8 mouse cellular contexts compared by ENCODE assay signal in genomic region chr1:178449172-178449571, GRCm38 (mm10). TPM values are rescaled to one million over a fixed set of nuclear protein-coding genes. Genes with fewer than 3 reads are reported as not detected.
DNase-seq lines count a peak whose midpoint lies in the region; ATAC-seq and TF ChIP-seq lines count a peak whose summit lies in the region.

No protein-coding gene starts in this region.

- no peaks in the 10 kb centered on the region; the same call in 1 of the 2 replicates for H3K4me1 ChIP-seq in hindbrain, embryonic 16.5 days (ENCODE audit: control insufficient read depth, insufficient read depth, low read depth, low read length)

- no peak overlapping the region for H3K4me3 ChIP-seq in gastrocnemius, adult 2 months
- H3K4me3 ChIP-seq in hindbrain, embryonic 16.5 days (ENCODE audit: low read length) = no peak overlapping the region

- TF ChIP-seq CTCF in gastrocnemius, adult 2 months (IDR thresholded peaks at IDR 0.05) = peak; percentile 93

- H3K9me3 ChIP-seq in hindbrain, embryonic 16.5 days (ENCODE audit: control insufficient read depth, low read length) = no peaks in the 10 kb centered on the region

- 23% methylated on average over 3 of the region's 3 CpGs for WGBS in hindbrain, embryonic 16.5 days

- H3K4me2 ChIP-seq in hindbrain, embryonic 16.5 days (ENCODE audit: low read length) = no peak overlapping the region

- peak; percentile 70 for ATAC-seq in hindbrain, embryonic 16.5 days
- peak; percentile 91 for ATAC-seq in megakaryocyte, adult 5-6 weeks (ENCODE audit: poor library complexity, severe bottlenecking)

- H3K27me3 ChIP-seq in hindbrain, embryonic 16.5 days (replicated peaks; ENCODE audit: control insufficient read depth, insufficient read depth, low read length) = no peaks in the 10 kb centered on the region

- no peak overlapping the region for H3K9ac ChIP-seq in hindbrain, embryonic 16.5 days (ENCODE audit: low read depth, low read length)

- intact Hi-C loops in gastrocnemius, adult 2 months (cut with DNase I) = loop anchor here (1.0 to 2.0 kb wide), 2 partner anchors 42 to 139 kb away; partner anchors contain the start of gene Efcab2

- peak; percentile 48 for DNase-seq in WW6 (ENCODE audit: low read depth, low spot score)
- peak; percentile 86 to 87 for DNase-seq in cerebellum, postnatal 36 days
- DNase-seq in gastrocnemius, adult 2 months = peak; percentile 82
- peak; percentile 62 to 69 for DNase-seq in layer of hippocampus, postnatal 36 days
- peak; percentile 78 to 79 for DNase-seq in right cerebral cortex, postnatal 10 days (ENCODE audit: low spot score in 2 of 2)
- peak; percentile 26 for DNase-seq in urinary bladder, postnatal 10 days (ENCODE audit: low spot score)

- no peaks in the 10 kb centered on the region for H3K36me3 ChIP-seq in hindbrain, embryonic 16.5 days (ENCODE audit: control insufficient read depth, insufficient read depth, low read length)

- peak overlapping the region; percentile 65; the same call in 1 of the 2 replicates for H3K27ac ChIP-seq in gastrocnemius, adult 2 months
- H3K27ac ChIP-seq in hindbrain, embryonic 16.5 days (ENCODE audit: low read depth, low read length) = no peak overlapping the region

RNA-seq across cellular contexts. Expression of gene Efcab2, which starts 43.3 kb away (rescaled TPM):
- total RNA-seq in gastrocnemius, adult 2 months (2021) = 10 to 100 TPM; 14.7 to 15.9 TPM
- 12.4 and 13.3 TPM in 2 replicates for polyA plus RNA-seq in hindbrain, embryonic 16.5 days (2015; fragmentation: Nextera tagmentation; extraction: Ambion mirVana)
- total RNA-seq in layer of hippocampus, postnatal 36 days (2021) = 10 to 100 TPM in 1 of 2 experiments, 1 to 10 TPM in 1; 8.7 to 10.2 TPM
- 0.80 and 1.2 TPM in 2 replicates for total RNA-seq in megakaryocyte, adult 5-6 weeks (2015)
- 2.0 and 2.8 TPM in 2 replicates for total RNA-seq in megakaryocyte, adult 5-6 weeks (2017)

Comparison
In these comparisons a context has a peak if more than half of its experiments do, and no peak if none do; other contexts are left out.
1. DNase-seq: peak in every context shown above with its lines; median percentile 86 in cerebellum, postnatal 36 days; 82 in gastrocnemius, adult 2 months; 78 in right cerebral cortex, postnatal 10 days; 66 in layer of hippocampus, postnatal 36 days; 48 in WW6; 26 in urinary bladder, postnatal 10 days.